Mouse (Mus musculus) midbrain, embryonic 11.5 days (tissue): ENCODE data around the gene Mink1. TPM values are rescaled to one million over a fixed set of nuclear protein-coding genes. Genes with fewer than 3 reads are reported as not detected.

Source experiments
- ATAC-seq: fragments of 200-750 bp; cut with Nextera tagmentation; 2 replicates; pipeline ENCODE4 v1.8.0; 2017; ENCODE audit warnings: moderate TSS enrichment, moderate library complexity; ENCODE audit not compliant: low FRiP score
- DNase-seq: peaks from one replicate; pipeline ENCODE4 v3.0.0; 2015; ENCODE audit warnings: low spot score; ENCODE audit errors: missing footprints
- H3K27ac ChIP-seq: fragments of 300-500 bp; sonication (generic); 2 replicates; pipeline ENCODE4 v1.5.1; 2014; ENCODE audit warnings: low read depth, low read length
- H3K27me3 ChIP-seq: fragments of 300-500 bp; sonication (generic); 2 replicates; pipeline ENCODE4 v1.6.1; 2014; ENCODE audit warnings: mild to moderate bottlenecking, low read length, moderate library complexity, mixed read lengths; ENCODE audit not compliant: control insufficient read depth, insufficient read depth
- H3K36me3 ChIP-seq: fragments of 300-500 bp; sonication (generic); 2 replicates; pipeline ENCODE4 v1.6.1; 2014; ENCODE audit warnings: mild to moderate bottlenecking, low read length, moderate library complexity, mixed read lengths; ENCODE audit not compliant: control insufficient read depth, insufficient read depth
- H3K4me1 ChIP-seq: fragments of 300-500 bp; sonication (generic); 2 replicates; pipeline ENCODE4 v1.6.1; 2014; ENCODE audit warnings: low read length; ENCODE audit not compliant: control insufficient read depth, insufficient read depth
- H3K4me2 ChIP-seq: fragments of 300-500 bp; sonication (generic); 2 replicates; pipeline ENCODE4 v1.6.1; 2014; ENCODE audit warnings: mild to moderate bottlenecking, moderate library complexity
- H3K4me3 ChIP-seq: fragments of 300-500 bp; sonication (generic); 2 replicates; pipeline ENCODE4 v1.5.1; 2014; ENCODE audit warnings: low read depth, low read length
- H3K9ac ChIP-seq: fragments of 300-500 bp; sonication (generic); 2 replicates; pipeline ENCODE4 v1.6.1; 2014; ENCODE audit warnings: low read length
- H3K9me3 ChIP-seq: fragments of 300-500 bp; sonication (generic); 2 replicates; pipeline ENCODE4 v1.6.1; 2016; ENCODE audit warnings: low read length; ENCODE audit not compliant: control insufficient read depth
- WGBS: fragments of 180-500 bp; shearing (Covaris S2); extraction: QIAGEN DNeasy Blood & Tissue Kit; methylation state at CpG from one replicate; pipeline ENCODE4 v1.1.7; 2014; 5-methylcytosine and 5-hydroxymethylcytosine counted together
- polyA plus RNA-seq: library from polyadenylated mRNA; unstranded; fragments of >200 nt; fragmentation: Nextera tagmentation; extraction: Ambion mirVana; gene quantifications from 2 replicates; pipeline ENCODE4 v1.2.1, GENCODE M21; 2014

Mink1 gene
- polyA plus RNA-seq, 1 experiment from 2014 or later = 12.9 TPM

GRCm38 (mm10) chr11:70660571-70660970 is 97.9 kb downstream of the Mink1 start:
- Histone ChIP-seq H3K27ac (no peak overlapping the region), H3K36me3 (peaks cover 14% of the 10 kb centered on the region), H3K9ac (no peak overlapping the region), H3K4me3 (no peak overlapping the region), H3K4me2 (no peak overlapping the region), H3K4me1 (peaks cover 16% of the 10 kb centered on the region), H3K27me3 (no peaks in the 10 kb centered on the region), H3K9me3 (no peaks in the 10 kb centered on the region)
- ATAC-seq = no peak
- no peak for DNase-seq
- 86% methylated on average over 8 of the region's 8 CpGs for WGBS

GRCm38 (mm10) chr11:70663101-70663500 is 100.4 kb downstream of the Mink1 start:
- Histone ChIP-seq H3K36me3 (peaks cover 14% of the 10 kb centered on the region), H3K9me3 (no peaks in the 10 kb centered on the region), H3K27ac (no peak overlapping the region), H3K27me3 (no peaks in the 10 kb centered on the region), H3K4me3 (no peak overlapping the region), H3K4me1 (peaks cover 5% of the 10 kb centered on the region; the same call in 1 of the 2 replicates), H3K4me2 (no peak overlapping the region), H3K9ac (no peak overlapping the region)
- DNase-seq = no peak
- WGBS = 90% methylated on average over 8 of the region's 8 CpGs
- ATAC-seq = no peak

GRCm38 (mm10) chr11:70663957-70664356 is 101.3 kb downstream of the Mink1 start:
- peaks cover 14% of the 10 kb centered on the region for H3K36me3 ChIP-seq
- H3K27ac ChIP-seq = no peak overlapping the region
- H3K4me3 ChIP-seq = no peak overlapping the region
- 95% methylated on average over 6 of the region's 6 CpGs for WGBS
- no peak for ATAC-seq
- DNase-seq = no peak
- no peaks in the 10 kb centered on the region for H3K27me3 ChIP-seq
- H3K9me3 ChIP-seq = no peaks in the 10 kb centered on the region
- H3K4me1 ChIP-seq = peaks cover 7% of the 10 kb centered on the region; the same call in 1 of the 2 replicates
- H3K4me2 ChIP-seq = no peak overlapping the region
- H3K9ac ChIP-seq = no peak overlapping the region

Other genes starting within 250 kb of the Mink1 start
- 0.21 TPM in 1 of 2 replicates, not detected in the other for gene Alox12e, start 240.3 kb upstream of the Mink1 start, polyA plus RNA-seq
- 0.12 and 0.14 TPM in 2 replicates for gene Alox15, start 210.8 kb upstream of the Mink1 start, polyA plus RNA-seq
- gene Pelp1, start 152.8 kb upstream of the Mink1 start, polyA plus RNA-seq = 32.5 and 33.7 TPM in 2 replicates
- gene Arrb2, start 130.2 kb upstream of the Mink1 start, polyA plus RNA-seq = 28.9 and 31.3 TPM in 2 replicates
- 37.7 and 42.1 TPM in 2 replicates for gene Med11, start 111.0 kb upstream of the Mink1 start, polyA plus RNA-seq
- 0.18 and 0.26 TPM in 2 replicates for gene Zmynd15, start 103.4 kb upstream of the Mink1 start, polyA plus RNA-seq
- 0.50 and 0.82 TPM in 2 replicates for gene Cxcl16, start 102.9 kb upstream of the Mink1 start, polyA plus RNA-seq
- gene Tm4sf5, start 57.6 kb upstream of the Mink1 start, polyA plus RNA-seq = not detected in 2 replicates
- gene Vmo1, start 48.3 kb upstream of the Mink1 start, polyA plus RNA-seq = 0.42 TPM in 1 of 2 replicates, not detected in the other
- gene Gltpd2, start 43.7 kb upstream of the Mink1 start, polyA plus RNA-seq = 0.18 and 0.22 TPM in 2 replicates
- 826 and 909 TPM in 2 replicates for gene Psmb6, start 37.5 kb upstream of the Mink1 start, polyA plus RNA-seq
- gene Gm40193, start 29.9 kb upstream of the Mink1 start, polyA plus RNA-seq = not detected in 2 replicates
- 3.5 and 4.0 TPM in 2 replicates for gene Pld2, start 22.8 kb upstream of the Mink1 start, polyA plus RNA-seq
- not detected in 2 replicates for gene 4930544D05Rik, start 53.0 kb downstream of the Mink1 start, polyA plus RNA-seq
- gene Chrne, start 56.3 kb downstream of the Mink1 start, polyA plus RNA-seq = not detected in 2 replicates
- 0.61 and 0.81 TPM in 2 replicates for gene Gp1ba, start 76.2 kb downstream of the Mink1 start, polyA plus RNA-seq
- 87.0 and 87.9 TPM in 2 replicates for gene Rnf167, start 84.4 kb downstream of the Mink1 start, polyA plus RNA-seq
- gene Slc25a11, start 84.6 kb downstream of the Mink1 start, polyA plus RNA-seq = 134 and 142 TPM in 2 replicates
- 1,303 and 1,326 TPM in 2 replicates for gene Pfn1, start 91.8 kb downstream of the Mink1 start, polyA plus RNA-seq
- 13.8 and 14.3 TPM in 2 replicates for gene Eno3, start 94.3 kb downstream of the Mink1 start, polyA plus RNA-seq
- gene Spag7, start 106.5 kb downstream of the Mink1 start, polyA plus RNA-seq = 138 and 139 TPM in 2 replicates
- 6.6 and 6.7 TPM in 2 replicates for gene Camta2, start 125.2 kb downstream of the Mink1 start, polyA plus RNA-seq
- gene Inca1, start 137.3 kb downstream of the Mink1 start, polyA plus RNA-seq = 1.3 TPM in 2 replicates
- gene Kif1c, start 137.7 kb downstream of the Mink1 start, polyA plus RNA-seq = 6.1 and 7.1 TPM in 2 replicates
- gene Zfp3, start 201.3 kb downstream of the Mink1 start, polyA plus RNA-seq = 10.2 and 11.0 TPM in 2 replicates
- gene Scimp, start 249.7 kb downstream of the Mink1 start, polyA plus RNA-seq = not detected in 2 replicates